Mouse (Mus musculus): Measurements from ENCODE around the gene Pdlim1. TPM values are rescaled to one million over a fixed set of nuclear protein-coding genes. Genes with fewer than 3 reads are reported as not detected.
A peak's percentile ranks its signal among the peaks of the same experiment; 100 is the strongest.

Gene Pdlim1
- polyA plus RNA-seq, 1 experiment from 2014 or later, result 80.4 TPM

GRCm38 (mm10) chr19:40232560-40232959 lies 39.1 kb downstream of the Pdlim1 start:
- TF ChIP-seq EP300 (IDR thresholded peaks at IDR 0.05; ENCODE audit: low read depth) (no peak), CTCF (IDR thresholded peaks at IDR 0.05; ENCODE audit: low read depth) (no peak)
- Histone ChIP-seq H3K4me3 (ENCODE audit: low read depth, low read length) (no peak overlapping the region), H3K27me3 (ENCODE audit: insufficient read depth, low read length) (no peaks in the 10 kb centered on the region), H3K4me1 (ENCODE audit: insufficient read depth) (peaks cover 5% of the 10 kb centered on the region; the same call in 1 of the 2 replicates), H3K27ac (ENCODE audit: low read depth) (peak overlapping the region; percentile 44; the same call in 1 of the 2 replicates), H3K4me2 (ENCODE audit: low read depth, low read length) (no peak overlapping the region), H3K9ac (replicated peaks) (no peak overlapping the region), H3K9me3 (ENCODE audit: low read length) (no peaks in the 10 kb centered on the region), H3K36me3 (replicated peaks; ENCODE audit: insufficient read depth, low read length) (peaks cover 12% of the 10 kb centered on the region; the same call in 1 of the 2 replicates)
- ATAC-seq (peak; percentile 49), DNase-seq (no peak)
- 75% methylated on average over 2 of the region's 2 CpGs for WGBS (ENCODE audit: insufficient replicate concordance)

DNA sequence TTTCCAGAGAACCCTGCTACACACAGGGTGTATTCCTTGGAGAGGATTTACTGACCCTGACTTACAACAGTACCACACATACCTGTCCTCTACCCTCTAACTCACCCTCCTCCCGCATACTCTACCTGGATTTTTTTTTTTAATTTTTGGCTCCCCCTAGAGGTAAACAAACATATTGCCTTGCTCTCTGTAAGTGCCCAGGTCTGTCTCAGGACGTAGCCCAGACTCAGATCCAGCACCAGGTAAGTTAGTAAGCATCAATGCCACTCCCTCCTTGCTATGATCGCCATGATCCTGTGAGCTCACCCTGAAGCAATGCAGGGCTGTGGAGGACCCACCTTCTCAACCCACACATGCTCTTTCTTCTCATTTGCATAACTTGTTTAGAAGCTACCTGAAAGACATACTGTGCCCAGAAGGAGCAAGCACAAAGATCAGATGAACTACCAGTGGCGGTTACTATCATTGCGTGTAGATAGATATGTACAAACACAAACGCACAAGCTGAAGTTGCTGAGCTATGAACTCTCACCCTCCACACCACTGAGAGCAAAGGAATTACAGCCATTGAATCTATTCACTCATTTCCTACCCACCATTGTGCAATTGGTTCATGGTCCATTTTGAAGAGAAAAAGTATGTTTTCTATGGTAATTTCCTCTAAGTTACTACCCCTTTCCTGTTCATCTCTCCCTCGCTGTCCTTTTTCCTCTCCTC lies 39.7 kb downstream of the Pdlim1 start:
- no peak for DNase-seq
- ATAC-seq, result peak; percentile 69
- H3K36me3 ChIP-seq (replicated peaks; ENCODE audit: insufficient read depth, low read length), result peaks cover 12% of the 10 kb centered on the region; the same call in 1 of the 2 replicates
- peaks cover 5% of the 10 kb centered on the region; the same call in 1 of the 2 replicates for H3K4me1 ChIP-seq (ENCODE audit: insufficient read depth)
- no peak overlapping the region for H3K4me2 ChIP-seq (ENCODE audit: low read depth, low read length)
- 59% methylated on average over 7 of the region's 7 CpGs for WGBS (ENCODE audit: insufficient replicate concordance)
- peak overlapping the region; percentile 44; the same call in 1 of the 2 replicates for H3K27ac ChIP-seq (ENCODE audit: low read depth)
- no peak overlapping the region for H3K9ac ChIP-seq (replicated peaks)
- TF ChIP-seq CTCF (IDR thresholded peaks at IDR 0.05; ENCODE audit: low read depth), result peak; percentile 57
- TF ChIP-seq EP300 (IDR thresholded peaks at IDR 0.05; ENCODE audit: low read depth), result no peak
- H3K9me3 ChIP-seq (ENCODE audit: low read length), result no peaks in the 10 kb centered on the region
- no peak overlapping the region for H3K4me3 ChIP-seq (ENCODE audit: low read depth, low read length)
- H3K27me3 ChIP-seq (ENCODE audit: insufficient read depth, low read length), result no peaks in the 10 kb centered on the region

GRCm38 (mm10) chr19:40231074-40231738 lies 40.4 kb downstream of the Pdlim1 start:
- Histone ChIP-seq H3K27me3 (ENCODE audit: insufficient read depth, low read length) (no peaks in the 10 kb centered on the region), H3K9me3 (ENCODE audit: low read length) (no peaks in the 10 kb centered on the region), H3K9ac (replicated peaks) (no peak overlapping the region), H3K4me2 (ENCODE audit: low read depth, low read length) (no peak overlapping the region), H3K36me3 (replicated peaks; ENCODE audit: insufficient read depth, low read length) (peaks cover 9% of the 10 kb centered on the region; the same call in 1 of the 2 replicates), H3K4me1 (ENCODE audit: insufficient read depth) (peaks cover 5% of the 10 kb centered on the region; the same call in 1 of the 2 replicates), H3K4me3 (ENCODE audit: low read depth, low read length) (no peak overlapping the region), H3K27ac (ENCODE audit: low read depth) (no peak overlapping the region)
- DNase-seq (no peak), ATAC-seq (no peak)
- TF ChIP-seq EP300 (IDR thresholded peaks at IDR 0.05; ENCODE audit: low read depth) (no peak), CTCF (IDR thresholded peaks at IDR 0.05; ENCODE audit: low read depth) (no peak)
- 78% methylated on average over 13 of the region's 13 CpGs for WGBS (ENCODE audit: insufficient replicate concordance)

GRCm38 (mm10) chr19:40226516-40227151 lies 45.0 kb downstream of the Pdlim1 start:
- H3K27ac ChIP-seq (ENCODE audit: low read depth), result peak overlapping the region; percentile 62
- TF ChIP-seq EP300 (IDR thresholded peaks at IDR 0.05; ENCODE audit: low read depth), result no peak
- TF ChIP-seq CTCF (IDR thresholded peaks at IDR 0.05; ENCODE audit: low read depth), result no peak
- 67% methylated on average over 12 of the region's 12 CpGs for WGBS (ENCODE audit: insufficient replicate concordance)

GRCm38 (mm10) chr19:40225761-40226110 lies 45.9 kb downstream of the Pdlim1 start:
- Histone ChIP-seq H3K27me3 (ENCODE audit: insufficient read depth, low read length) (no peaks in the 10 kb centered on the region), H3K4me2 (ENCODE audit: low read depth, low read length) (no peak overlapping the region), H3K4me3 (ENCODE audit: low read depth, low read length) (no peak overlapping the region), H3K4me1 (ENCODE audit: insufficient read depth) (peaks cover 4% of the 10 kb centered on the region; the same call in 1 of the 2 replicates), H3K9ac (replicated peaks) (no peak overlapping the region), H3K36me3 (replicated peaks; ENCODE audit: insufficient read depth, low read length) (peaks cover 9% of the 10 kb centered on the region; the same call in 1 of the 2 replicates), H3K9me3 (ENCODE audit: low read length) (no peaks in the 10 kb centered on the region), H3K27ac (ENCODE audit: low read depth) (peak overlapping the region; percentile 62)
- DNase-seq (no peak), ATAC-seq (peak; percentile 43)
- WGBS (ENCODE audit: insufficient replicate concordance), result 64% methylated on average over 5 of the region's 5 CpGs
- no peak for TF ChIP-seq CTCF (IDR thresholded peaks at IDR 0.05; ENCODE audit: low read depth)
- TF ChIP-seq EP300 (IDR thresholded peaks at IDR 0.05; ENCODE audit: low read depth), result no peak

More at GRCm38 (mm10) chr19:40226516-40227151, 45.0 kb downstream of the Pdlim1 start:
- H3K9ac ChIP-seq (replicated peaks), result no peak overlapping the region
- no peaks in the 10 kb centered on the region; the same call in 1 of the 2 replicates for H3K4me1 ChIP-seq (ENCODE audit: insufficient read depth)
- H3K27me3 ChIP-seq (ENCODE audit: insufficient read depth, low read length), result no peaks in the 10 kb centered on the region
- no peak overlapping the region for H3K4me3 ChIP-seq (ENCODE audit: low read depth, low read length)
- H3K4me2 ChIP-seq (ENCODE audit: low read depth, low read length), result peak overlapping the region; percentile 46; the same call in 1 of the 2 replicates
- H3K36me3 ChIP-seq (replicated peaks; ENCODE audit: insufficient read depth, low read length), result peaks cover 9% of the 10 kb centered on the region; the same call in 1 of the 2 replicates
- ATAC-seq (peak; percentile 78), DNase-seq (peak; percentile 50)
- no peaks in the 10 kb centered on the region for H3K9me3 ChIP-seq (ENCODE audit: low read length)

All from liver, postnatal 0 days (tissue).